Mouse (Mus musculus) spleen, adult 2 months (tissue): ENCODE results near the gene Nfib.

Experiments used
- CTCF ChIP-seq: fragments of 200-500 bp; IDR thresholded peaks from 2 replicates; pipeline ENCODE4 v1.5.1; 2011; ENCODE audit warnings: mild to moderate bottlenecking, inconsistent platforms; ENCODE audit not compliant: insufficient read depth, insufficient read length, insufficient replicate concordance; ENCODE audit errors: extremely low read depth
- POLR2A ChIP-seq: fragments of 200-500 bp; IDR thresholded peaks from 2 replicates; pipeline ENCODE4 v1.6.1; 2011; ENCODE audit warnings: low read depth, low read length, inconsistent platforms

- no peak for TF ChIP-seq POLR2A
- no peak for TF ChIP-seq CTCF
Measured at GRCm38 (mm10) chr4:82474334-82474733, 231.2 kb downstream of the Nfib start.
